Mouse (Mus musculus): ENCODE measurements around the gene Vmn1r54. TPM values are rescaled to one million over a fixed set of nuclear protein-coding genes. Genes with fewer than 3 reads are reported as not detected.
"Not testable (repeated sequence)": the region's sequence is repeated elsewhere in the genome, so short reads cannot be mapped to it uniquely, and the experiment has no call there.

Vmn1r54 gene
- not detected for total RNA-seq (2021)
- long read RNA-seq, experiment 1: 0 reads
- long read RNA-seq, experiment 2: 0 reads

DNA sequence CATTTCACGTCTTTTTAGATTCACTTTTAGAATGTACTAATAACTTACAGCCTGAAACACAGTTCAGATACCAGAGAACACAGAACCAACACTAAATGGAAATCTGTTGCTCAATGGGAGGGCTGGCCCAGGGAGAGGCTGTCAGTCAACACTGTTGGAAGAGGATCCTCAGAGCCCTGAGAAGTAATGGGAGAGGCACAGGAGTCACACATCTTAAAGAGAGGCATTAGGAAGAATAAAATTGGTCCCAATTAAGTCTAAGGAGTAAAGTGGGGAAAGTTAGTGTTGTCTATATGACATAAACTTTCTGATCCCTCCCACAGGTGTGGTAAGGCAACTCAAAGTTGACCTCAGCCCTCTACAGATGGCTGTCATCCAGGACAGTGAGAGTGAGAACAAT, at the start of gene Vmn1r54:
Vmn1r54 (plus strand) TSS at position 301 of the 400 bp plus-strand sequence.
- no peak for DNase-seq

GRCm38 (mm10) chr6:90202493-90202892, 43.6 kb upstream of the Vmn1r54 start, which contains the start of gene V1ra8:
Gene V1ra8, plus strand, starts transcription at chr6:90202793.
- DNase-seq: not testable (repeated sequence)

DNA sequence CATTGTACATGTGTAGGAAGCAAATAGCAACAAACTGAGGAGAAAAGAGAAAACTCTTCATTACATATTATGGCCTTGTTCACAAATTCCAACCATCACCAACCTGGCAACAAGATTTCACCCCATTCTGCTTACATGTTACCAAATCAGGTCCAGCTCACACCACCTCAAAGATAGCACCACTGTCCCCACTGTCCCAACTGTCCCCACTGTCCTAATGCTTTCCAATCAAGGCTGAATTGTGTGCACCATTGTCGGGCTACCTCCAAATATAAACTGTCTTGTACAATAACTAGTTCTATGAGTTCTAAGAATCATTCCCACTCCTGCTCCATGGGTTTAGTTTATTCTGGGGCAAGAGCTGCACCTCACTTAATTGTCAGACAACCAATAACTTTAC, 21.8 kb upstream of the Vmn1r54 start, which contains the start of gene Vmn1r53:
Vmn1r53 (minus strand) TSS at position 101 of the 400 bp plus-strand sequence.
- no peak for DNase-seq

- not testable (repeated sequence) for DNase-seq
These were observed 14.0 kb upstream of the Vmn1r54 start for GRCm38 (mm10) chr6:90232114-90232513.

GRCm38 (mm10) chr6:90232681-90233080, 13.4 kb upstream of the Vmn1r54 start:
- no peak for DNase-seq

DNA sequence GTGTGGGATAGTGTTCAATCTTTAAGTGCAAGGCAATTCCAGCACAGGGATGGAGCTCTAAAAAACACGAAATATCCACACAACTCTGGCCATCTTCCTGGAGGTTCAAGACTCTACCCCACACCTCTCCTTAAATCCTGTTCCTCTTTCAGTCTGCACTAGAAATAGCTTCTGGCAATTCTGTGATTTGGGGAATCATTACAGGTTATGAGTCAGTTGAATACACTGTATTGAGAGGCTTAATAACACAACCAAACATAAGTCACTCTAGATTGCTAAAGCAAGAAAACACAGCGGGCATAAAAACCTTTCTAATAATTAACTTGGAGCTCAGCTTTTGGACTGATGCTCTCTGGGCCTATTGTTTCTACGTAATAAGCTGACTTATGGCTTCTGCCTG, 2.1 kb upstream of the Vmn1r54 start:
- DNase-seq: no peak

- no peak for DNase-seq
These were observed 42.2 kb downstream of the Vmn1r54 start for GRCm38 (mm10) chr6:90288265-90288664.

DNA sequence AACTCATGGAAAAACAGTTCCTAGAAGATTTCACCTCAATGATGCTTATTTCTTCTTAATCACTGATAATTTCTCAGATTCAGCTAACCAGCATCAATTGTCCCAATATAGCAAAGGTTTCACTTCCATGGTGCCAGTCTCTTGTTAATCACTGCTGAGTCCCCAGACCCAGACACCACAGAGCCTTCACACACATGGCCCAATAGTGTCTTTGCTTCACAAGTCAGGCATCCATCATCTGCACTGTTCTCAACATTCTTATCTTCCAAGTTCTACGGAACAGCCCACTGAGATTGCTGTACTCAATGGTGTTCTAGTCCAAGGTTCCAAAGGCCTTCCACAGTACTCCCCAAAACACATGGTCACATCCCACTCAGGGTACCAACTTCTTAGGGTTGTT, 54.8 kb downstream of the Vmn1r54 start, which contains the start of gene BC048671:
BC048671 (plus strand) TSS at position 301 of the 400 bp plus-strand sequence.
- no peak for DNase-seq

DNA sequence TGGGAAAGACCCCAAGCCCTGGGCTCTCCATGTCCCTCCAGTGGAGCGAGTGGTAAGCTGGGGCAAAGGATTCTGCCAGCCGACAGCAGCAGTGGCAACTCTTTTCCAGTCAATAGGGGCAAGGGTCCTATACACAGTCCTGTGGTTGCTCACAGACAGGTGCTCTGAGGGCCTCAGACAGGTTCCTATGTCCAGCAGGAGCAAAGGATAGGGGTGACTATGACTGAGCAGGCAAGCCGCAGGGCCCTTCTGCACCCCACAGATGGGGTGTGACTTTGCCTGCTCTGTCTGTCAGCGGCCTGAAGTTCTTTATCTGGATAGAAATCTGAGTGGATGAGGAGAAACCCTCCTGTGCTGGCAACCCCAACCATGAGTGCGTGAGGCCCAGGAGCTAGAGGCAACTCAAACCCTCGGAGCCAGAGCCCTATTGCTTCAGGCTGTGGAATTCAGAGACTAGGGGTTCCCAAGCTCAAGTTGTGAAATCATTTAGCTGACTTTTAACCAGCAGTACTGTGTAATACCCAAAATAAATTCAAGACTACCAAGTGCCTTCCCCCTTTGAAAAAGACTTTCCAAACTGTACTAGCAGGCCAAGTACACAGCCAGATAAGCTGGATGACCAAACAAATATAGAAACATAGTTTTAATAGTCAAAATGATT, 60.3 kb downstream of the Vmn1r54 start:
- DNase-seq: no peak

- no peak for DNase-seq
These were observed 63.0 kb downstream of the Vmn1r54 start for GRCm38 (mm10) chr6:90308839-90309778.

DNA sequence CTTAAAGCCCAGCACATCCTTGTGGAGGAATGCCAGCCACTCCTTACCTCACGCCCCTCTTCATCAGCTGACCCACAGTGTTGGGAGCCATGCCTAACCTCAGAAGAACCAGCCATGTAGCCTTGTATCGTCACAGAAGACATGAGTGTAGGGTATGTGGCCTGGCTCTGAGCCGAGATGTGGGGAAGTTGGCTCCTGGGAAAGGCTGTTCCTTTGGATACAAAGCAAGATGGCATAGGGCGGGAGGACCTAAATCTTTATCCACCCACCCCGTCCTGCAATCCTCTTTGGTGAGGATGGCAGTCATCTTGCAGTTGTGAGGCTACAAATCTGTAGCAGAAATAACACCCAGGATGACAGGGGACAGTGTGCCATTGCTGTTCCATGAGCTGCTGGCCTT, 69.9 kb downstream of the Vmn1r54 start:
- no peak for DNase-seq

DNA sequence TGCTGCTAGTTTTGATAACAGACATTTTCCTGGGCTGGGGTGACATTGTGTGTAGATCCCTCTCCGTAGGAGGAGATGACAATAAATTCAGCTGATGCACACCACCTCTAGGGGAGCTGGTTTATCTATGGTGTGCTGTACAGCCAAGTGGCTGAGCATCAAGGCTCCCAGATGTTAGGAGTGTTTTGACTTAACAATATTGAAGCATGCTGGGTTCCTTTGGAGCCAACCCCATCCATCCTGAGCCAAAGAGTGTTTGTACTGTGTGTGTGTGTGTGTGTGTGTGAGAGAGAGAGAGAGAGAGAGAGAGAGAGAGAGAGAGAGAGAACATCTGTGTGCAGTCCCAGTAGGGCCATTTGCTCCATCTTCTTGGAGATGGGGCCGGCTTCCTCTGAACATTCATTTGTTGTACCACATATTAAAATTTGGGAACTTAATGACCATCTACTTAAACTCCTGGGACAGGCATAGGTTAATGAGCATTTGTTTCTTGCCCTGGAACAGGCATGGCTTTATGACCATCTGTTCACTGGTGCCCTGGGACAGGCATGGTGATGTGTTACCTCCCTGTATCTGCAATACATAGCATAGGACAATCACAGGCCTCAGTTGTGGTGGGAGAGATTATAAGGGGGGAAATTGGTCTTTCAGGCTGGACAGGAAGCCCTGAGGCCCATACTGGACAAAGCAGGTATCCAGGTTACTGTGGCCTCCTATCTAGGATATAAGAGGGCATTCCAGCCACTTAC, 71.6 kb downstream of the Vmn1r54 start:
- no peak for DNase-seq

DNA sequence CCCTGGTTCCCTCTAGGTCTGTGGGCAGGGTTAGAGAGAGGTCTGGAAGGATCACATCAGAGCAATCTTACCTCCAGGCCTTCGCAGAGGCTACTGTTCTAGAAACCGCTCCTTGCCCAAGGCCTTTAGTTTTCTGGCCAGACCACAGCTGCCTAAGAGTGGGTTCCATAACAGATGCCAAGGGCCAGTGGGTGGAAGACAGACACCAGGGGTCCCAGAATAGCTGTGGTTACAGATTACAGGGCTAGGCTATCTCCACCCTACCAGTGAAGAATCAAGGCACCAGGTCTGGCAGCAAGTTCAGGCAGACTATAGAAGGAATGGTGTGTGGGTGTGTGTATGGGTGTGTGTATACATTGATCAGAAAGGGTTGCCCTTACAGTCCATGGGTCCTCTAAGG, 72.9 kb downstream of the Vmn1r54 start:
- DNase-seq: no peak

DNA sequence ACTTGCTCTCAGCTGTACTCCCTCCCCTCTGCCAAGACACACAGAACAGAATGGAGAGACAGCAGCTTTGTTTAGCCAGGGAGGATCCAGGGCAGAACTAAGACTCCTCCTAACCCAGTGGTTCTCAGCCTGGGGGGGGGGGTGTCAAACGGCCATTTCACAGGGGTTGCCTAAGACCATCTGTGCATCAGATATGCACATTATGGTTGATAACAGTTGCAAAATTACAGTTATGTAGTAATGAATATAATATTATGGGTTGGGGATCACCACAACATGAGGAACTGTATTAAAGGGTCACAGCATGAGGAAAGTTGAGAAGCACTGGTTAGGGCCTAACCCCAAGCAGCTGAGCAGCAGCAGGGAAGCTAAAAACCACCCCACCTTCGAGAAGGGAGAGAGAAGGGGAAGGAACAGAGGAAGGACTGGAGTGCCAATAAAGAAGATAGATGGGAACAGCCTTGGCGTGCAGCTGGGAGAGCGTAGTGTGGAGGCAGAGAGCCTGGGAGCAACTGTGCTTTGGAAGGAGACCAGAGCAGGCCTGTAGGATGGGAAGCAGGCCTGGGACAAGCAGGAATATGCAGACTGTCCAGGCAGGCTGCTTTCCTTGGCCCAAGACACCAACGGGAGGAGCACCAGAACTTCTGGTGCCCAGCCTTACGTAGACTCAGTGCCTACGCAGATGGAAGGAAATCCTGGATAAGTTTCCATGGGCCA, 73.5 kb downstream of the Vmn1r54 start:
- peak; percentile 22 for DNase-seq

DNA sequence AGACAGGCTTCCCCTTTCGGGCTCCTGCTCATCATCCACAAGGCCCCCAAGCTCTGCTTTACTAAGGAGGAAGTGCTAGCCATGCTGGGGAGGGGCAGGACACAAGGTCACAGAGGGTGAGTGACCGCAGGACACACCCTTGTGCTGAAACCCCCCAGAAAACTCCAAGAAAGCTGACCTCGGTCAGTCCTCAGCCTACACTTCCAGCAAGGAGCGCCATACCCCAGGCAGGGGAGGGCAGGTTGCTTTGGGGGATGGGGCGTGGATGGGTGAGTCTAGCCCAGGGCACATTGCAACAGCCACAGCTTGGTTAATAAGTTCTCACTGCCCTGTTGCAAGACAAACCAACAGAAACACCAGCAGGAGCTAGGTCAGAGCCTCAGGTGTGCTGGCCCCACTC, 74.3 kb downstream of the Vmn1r54 start:
- no peak for DNase-seq

Other genes with a start within 250 kb of the Vmn1r54 start
- gene Vmn1r47, start 230.2 kb upstream of the Vmn1r54 start, total RNA-seq (2021): not detected
- not detected for gene Vmn1r48, start 209.5 kb upstream of the Vmn1r54 start, total RNA-seq (2021)
- gene Vmn1r49, start 167.8 kb upstream of the Vmn1r54 start, total RNA-seq (2021): not detected
- not detected for gene Vmn1r50, start 144.9 kb upstream of the Vmn1r54 start, total RNA-seq (2021)
- not detected for gene Vmn1r51, start 123.7 kb upstream of the Vmn1r54 start, total RNA-seq (2021)
- not detected for gene Vmn1r52, start 71.5 kb upstream of the Vmn1r54 start, total RNA-seq (2021)
- gene V1ra8, start 43.5 kb upstream of the Vmn1r54 start, total RNA-seq (2021): not detected
- not detected for gene Vmn1r53, start 21.9 kb upstream of the Vmn1r54 start, total RNA-seq (2021)
- gene BC048671, start 54.9 kb downstream of the Vmn1r54 start, total RNA-seq (2021): not detected
- 1 to 10 TPM; 1.8 TPM for gene Chst13, start 78.9 kb downstream of the Vmn1r54 start, total RNA-seq (2021)
- gene Uroc1, start 87.0 kb downstream of the Vmn1r54 start, total RNA-seq (2021): not detected
- gene Zxdc, start 123.2 kb downstream of the Vmn1r54 start, total RNA-seq (2021): 10 to 100 TPM; 14.3 to 16.9 TPM
- gene Cfap100, start 182.5 kb downstream of the Vmn1r54 start, total RNA-seq (2021): under 1 TPM; 0.34 to 0.47 TPM
- gene Klf15, start 216.3 kb downstream of the Vmn1r54 start, total RNA-seq (2021): 10 to 100 TPM in 1 of 2 experiments, 1 to 10 TPM in 1; 8.6 to 17.2 TPM
- 1 to 10 TPM; 3.3 to 3.7 TPM for gene Aldh1l1, start 240.1 kb downstream of the Vmn1r54 start, total RNA-seq (2021)

Measured in gastrocnemius, postnatal 10 days (tissue).